Mouse (Mus musculus): ENCODE results near the gene Cldn13. TPM values are rescaled to one million over a fixed set of nuclear protein-coding genes. Genes with fewer than 3 reads are reported as not detected.

Gene Cldn13
- polyA plus RNA-seq, 1 experiment from 2014 or later, result 0.45 TPM

DNA sequence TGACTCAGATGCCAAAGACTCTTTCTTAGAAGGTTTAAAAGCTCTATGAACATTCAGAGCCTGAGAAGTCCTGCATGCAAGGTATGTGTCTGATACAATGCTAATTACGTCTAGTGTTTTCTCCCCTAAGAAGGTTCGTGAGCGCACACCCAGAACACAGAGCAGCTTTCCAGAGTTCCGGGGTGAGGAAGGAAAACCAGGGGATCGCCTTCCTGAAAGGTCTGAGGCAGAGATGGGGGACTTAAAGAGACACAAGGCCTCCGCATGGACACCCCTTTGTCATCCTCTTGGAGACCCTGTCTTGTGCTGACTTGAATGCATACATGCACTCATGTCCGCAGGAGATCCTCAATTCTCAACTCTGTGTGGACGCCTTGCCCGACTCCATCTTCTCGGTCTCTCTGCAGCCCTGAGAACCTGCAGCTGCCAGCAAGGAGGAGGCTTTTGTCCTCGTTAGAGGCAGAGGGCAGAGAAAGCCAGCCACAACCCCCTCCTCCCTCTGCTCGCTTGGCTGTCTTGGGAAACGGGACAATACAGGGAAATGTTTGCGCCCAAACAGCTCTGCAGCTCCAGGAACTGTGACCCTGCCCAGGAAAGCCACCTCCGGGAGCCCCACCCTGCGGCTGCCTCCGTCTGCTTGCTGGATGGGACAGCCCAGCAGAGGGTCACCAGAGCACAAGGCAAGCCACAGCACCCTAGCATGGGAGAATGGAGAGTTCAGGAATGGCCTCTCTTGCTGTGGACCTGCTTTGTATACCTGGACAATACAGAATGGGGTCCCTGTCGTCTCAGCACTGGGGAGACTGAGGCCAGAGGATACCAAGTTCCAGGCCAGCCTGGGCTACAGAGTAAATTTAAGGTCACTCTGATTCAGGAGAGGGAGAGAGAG, 27.6 kb downstream of the Cldn13 start:
- H3K9ac ChIP-seq, result no peak overlapping the region
- 63% methylated on average over 18 of the region's 18 CpGs for WGBS
- no peaks in the 10 kb centered on the region for H3K9me3 ChIP-seq
- no peak overlapping the region for H3K4me3 ChIP-seq
- no peaks in the 10 kb centered on the region for H3K27me3 ChIP-seq
- no peak overlapping the region for H3K27ac ChIP-seq
- no peak for ATAC-seq (ENCODE audit: low FRiP score, low read depth)
- H3K36me3 ChIP-seq, result no peaks in the 10 kb centered on the region
- H3K4me1 ChIP-seq, result no peaks in the 10 kb centered on the region; the same call in 1 of the 2 replicates
- H3K4me2 ChIP-seq (replicated peaks), result no peak overlapping the region

DNA sequence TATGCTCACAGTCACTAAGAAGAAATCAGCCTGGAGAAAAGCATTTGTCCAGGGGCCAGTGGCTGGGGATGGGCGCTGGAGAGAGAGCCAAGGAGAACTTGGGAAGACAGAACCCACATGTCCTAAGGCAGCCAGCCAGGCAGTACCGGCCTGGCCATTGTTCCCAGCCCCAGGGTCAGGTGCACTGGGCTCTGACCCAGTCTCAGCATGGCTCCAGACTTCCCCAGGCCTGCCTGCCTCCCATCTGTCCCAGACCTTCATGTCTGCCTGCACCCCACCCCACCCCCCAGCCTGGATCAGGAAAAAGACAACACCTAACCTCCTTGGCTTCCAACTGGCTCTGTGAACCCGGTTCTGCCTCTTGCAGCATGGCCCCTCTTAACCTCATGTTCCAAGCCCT, 32.2 kb downstream of the Cldn13 start:
- no peak for ATAC-seq (ENCODE audit: low FRiP score, low read depth)
- Histone ChIP-seq H3K4me3 (no peak overlapping the region), H3K9ac (no peak overlapping the region), H3K27me3 (no peaks in the 10 kb centered on the region), H3K36me3 (no peaks in the 10 kb centered on the region), H3K27ac (no peak overlapping the region), H3K4me1 (no peaks in the 10 kb centered on the region), H3K4me2 (replicated peaks) (no peak overlapping the region), H3K9me3 (peaks cover 5% of the 10 kb centered on the region; the same call in 1 of the 2 replicates)
- WGBS, result 61% methylated on average over 3 of the region's 3 CpGs

DNA sequence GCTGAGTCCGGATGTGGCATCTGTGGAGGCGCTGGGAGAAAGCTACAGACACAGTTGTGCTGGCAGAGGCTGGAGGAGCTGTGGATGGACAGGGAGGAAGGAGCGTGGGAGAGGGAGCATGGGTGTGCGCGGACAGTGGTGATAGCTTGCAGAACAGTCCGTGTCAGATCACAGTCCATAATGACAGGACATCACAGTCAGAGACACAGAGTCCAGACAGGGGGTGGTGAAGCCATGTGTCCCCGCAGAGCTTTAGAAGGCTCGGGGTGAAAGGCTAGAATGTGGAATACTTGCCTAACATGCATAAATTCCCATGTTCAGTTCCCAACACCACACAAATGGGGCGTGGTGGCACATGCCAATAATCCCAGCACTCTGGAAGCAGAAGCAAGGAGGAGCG, 38.5 kb downstream of the Cldn13 start:
- Histone ChIP-seq H3K9ac (no peak overlapping the region), H3K27me3 (no peaks in the 10 kb centered on the region), H3K4me3 (no peak overlapping the region), H3K4me1 (peaks cover 21% of the 10 kb centered on the region), H3K27ac (no peak overlapping the region), H3K36me3 (no peaks in the 10 kb centered on the region), H3K9me3 (peaks cover 5% of the 10 kb centered on the region; the same call in 1 of the 2 replicates), H3K4me2 (replicated peaks) (no peak overlapping the region)
- 78% methylated on average over 10 of the region's 10 CpGs for WGBS
- ATAC-seq (ENCODE audit: low FRiP score, low read depth), result no peak

DNA sequence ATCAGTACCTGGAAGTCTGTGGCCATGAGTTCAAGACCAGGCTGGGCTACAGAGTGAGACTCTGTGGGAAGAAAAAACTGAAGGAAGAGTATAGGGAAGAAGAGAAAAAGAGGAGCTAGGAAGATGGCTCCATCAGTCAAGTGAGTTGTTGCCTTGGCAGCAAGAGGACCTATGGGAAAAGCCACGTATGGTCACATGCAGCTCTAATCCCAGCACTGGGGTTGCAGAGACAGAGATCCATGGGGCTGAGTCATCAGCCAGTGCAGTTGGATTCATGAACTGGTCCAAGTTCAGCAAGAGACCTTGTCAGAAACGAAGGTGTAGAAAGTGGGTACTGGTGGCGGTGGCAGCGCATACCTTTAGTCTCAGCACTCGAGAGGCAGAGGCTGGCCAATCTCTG, 40.1 kb downstream of the Cldn13 start:
- no peaks in the 10 kb centered on the region for H3K36me3 ChIP-seq
- no peaks in the 10 kb centered on the region for H3K27me3 ChIP-seq
- no peak for ATAC-seq (ENCODE audit: low FRiP score, low read depth)
- H3K4me2 ChIP-seq (replicated peaks), result no peak overlapping the region
- H3K9me3 ChIP-seq, result no peaks in the 10 kb centered on the region
- no peak overlapping the region for H3K4me3 ChIP-seq
- H3K9ac ChIP-seq, result no peak overlapping the region
- peaks cover 21% of the 10 kb centered on the region for H3K4me1 ChIP-seq
- WGBS, result 88% methylated on average over 5 of the region's 5 CpGs
- no peak overlapping the region for H3K27ac ChIP-seq

- Histone ChIP-seq H3K4me2 (replicated peaks) (no peak overlapping the region), H3K27ac (no peak overlapping the region), H3K9me3 (no peaks in the 10 kb centered on the region), H3K4me3 (no peak overlapping the region), H3K36me3 (no peaks in the 10 kb centered on the region), H3K4me1 (peaks cover 21% of the 10 kb centered on the region), H3K27me3 (no peaks in the 10 kb centered on the region), H3K9ac (peak overlapping the region; percentile 14; the same call in 1 of the 2 replicates)
- ATAC-seq (ENCODE audit: low FRiP score, low read depth), result no peak
- 64% methylated on average over 21 of the region's 21 CpGs for WGBS
Observed at GRCm38 (mm10) chr5:134873956-134874879, 41.1 kb downstream of the Cldn13 start.

- Histone ChIP-seq H3K9me3 (no peaks in the 10 kb centered on the region), H3K27ac (no peak overlapping the region), H3K4me2 (replicated peaks) (no peak overlapping the region), H3K4me3 (no peak overlapping the region), H3K4me1 (peaks cover 28% of the 10 kb centered on the region), H3K36me3 (no peaks in the 10 kb centered on the region), H3K9ac (no peak overlapping the region), H3K27me3 (no peaks in the 10 kb centered on the region)
- WGBS, result 79% methylated on average over 8 of the region's 8 CpGs
- ATAC-seq (ENCODE audit: low FRiP score, low read depth), result 0 out of 2 replicates have a peak, but pooled peaks have one; percentile 29
Observed at GRCm38 (mm10) chr5:134873034-134873433, 42.3 kb downstream of the Cldn13 start.

DNA sequence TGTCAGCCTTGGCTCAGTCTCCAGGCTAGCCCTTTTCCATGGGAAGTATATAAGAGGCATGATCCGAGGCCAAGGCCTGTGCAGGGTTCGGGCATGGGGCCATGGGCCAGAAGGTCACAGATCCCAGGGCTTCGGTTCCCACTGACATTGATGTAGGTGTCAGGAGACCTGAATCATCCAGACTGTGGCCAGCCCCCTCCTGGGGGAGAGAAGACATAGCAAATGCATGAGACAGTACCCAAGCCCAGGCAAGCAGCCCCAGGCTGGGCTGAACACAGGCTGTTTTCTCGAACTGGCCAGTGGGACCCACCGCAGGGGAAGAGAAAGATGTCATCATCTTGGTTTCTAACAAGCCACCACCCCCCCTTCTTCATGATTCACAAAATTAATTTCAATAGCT, 42.7 kb downstream of the Cldn13 start:
- ATAC-seq (ENCODE audit: low FRiP score, low read depth), result no peak
- 67% methylated on average over 5 of the region's 5 CpGs for WGBS
- H3K27ac ChIP-seq, result no peak overlapping the region

GRCm38 (mm10) chr5:134868506-134868905, 46.8 kb downstream of the Cldn13 start:
- ATAC-seq (ENCODE audit: low FRiP score, low read depth), result no peak
- H3K27me3 ChIP-seq, result no peaks in the 10 kb centered on the region
- H3K4me3 ChIP-seq, result no peak overlapping the region
- H3K27ac ChIP-seq, result peak overlapping the region; percentile 79; the same call in 1 of the 2 replicates
- peaks cover 46% of the 10 kb centered on the region for H3K4me1 ChIP-seq
- H3K36me3 ChIP-seq, result no peaks in the 10 kb centered on the region
- H3K9ac ChIP-seq, result no peak overlapping the region
- no peaks in the 10 kb centered on the region for H3K9me3 ChIP-seq
- no peak overlapping the region for H3K4me2 ChIP-seq (replicated peaks)
- 76% methylated on average over 5 of the region's 5 CpGs for WGBS

More for the DNA sequence above, 42.7 kb downstream of the Cldn13 start:
- no peaks in the 10 kb centered on the region for H3K27me3 ChIP-seq
- H3K4me1 ChIP-seq, result peaks cover 33% of the 10 kb centered on the region
- H3K4me3 ChIP-seq, result no peak overlapping the region
- no peak overlapping the region for H3K4me2 ChIP-seq (replicated peaks)
- no peaks in the 10 kb centered on the region for H3K9me3 ChIP-seq
- no peaks in the 10 kb centered on the region for H3K36me3 ChIP-seq
- no peak overlapping the region for H3K9ac ChIP-seq

DNA sequence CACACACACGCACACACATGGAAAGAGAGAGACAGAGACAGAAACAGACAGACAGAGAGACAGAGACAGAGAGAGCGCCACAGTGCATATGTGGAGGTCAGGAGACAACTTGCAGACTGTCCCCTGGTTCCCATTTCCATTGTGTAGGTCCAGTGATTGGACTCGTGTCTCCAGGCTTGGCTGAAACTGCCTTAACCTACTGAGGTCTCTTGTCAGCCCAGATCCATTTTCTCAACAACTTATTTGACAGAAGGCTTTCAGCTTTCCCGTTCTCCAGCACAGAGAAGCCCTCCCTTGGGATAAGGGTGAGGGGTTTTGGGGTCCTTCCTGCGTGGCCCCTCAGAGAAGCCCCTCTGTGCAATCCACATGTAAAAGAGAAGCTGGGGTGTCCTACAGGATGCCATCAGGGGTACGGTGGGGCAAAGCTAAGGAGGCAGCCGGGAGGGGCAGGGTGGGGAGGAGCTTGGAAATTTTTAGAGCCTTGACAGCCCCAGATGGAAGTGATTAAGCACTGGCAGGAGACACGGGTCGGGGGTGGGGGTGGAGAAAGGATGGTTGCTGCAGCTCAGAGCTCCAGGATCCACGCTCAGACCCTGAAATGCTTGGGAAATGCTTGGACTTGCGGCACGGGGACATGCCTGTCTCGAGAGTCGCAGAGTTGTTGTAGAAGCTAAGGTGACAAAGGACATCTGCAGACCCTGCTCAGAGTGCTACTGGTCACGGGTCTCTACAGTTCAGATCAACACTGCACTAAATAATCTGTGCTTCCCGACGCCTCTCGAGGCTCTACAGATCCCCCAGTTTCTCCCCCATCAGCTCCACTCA, 47.8 kb downstream of the Cldn13 start:
- peaks cover 41% of the 10 kb centered on the region for H3K4me1 ChIP-seq
- peak overlapping the region; percentile 43 for H3K9ac ChIP-seq
- peak; percentile 84 for ATAC-seq (ENCODE audit: low FRiP score, low read depth)
- peak overlapping the region; percentile 22 for H3K4me3 ChIP-seq
- H3K4me2 ChIP-seq (replicated peaks), result peak overlapping the region; percentile 54
- no peaks in the 10 kb centered on the region for H3K27me3 ChIP-seq
- H3K9me3 ChIP-seq, result no peaks in the 10 kb centered on the region
- no peaks in the 10 kb centered on the region for H3K36me3 ChIP-seq
- 16% methylated on average over 18 of the region's 18 CpGs for WGBS
- peak overlapping the region; percentile 79 for H3K27ac ChIP-seq

DNA sequence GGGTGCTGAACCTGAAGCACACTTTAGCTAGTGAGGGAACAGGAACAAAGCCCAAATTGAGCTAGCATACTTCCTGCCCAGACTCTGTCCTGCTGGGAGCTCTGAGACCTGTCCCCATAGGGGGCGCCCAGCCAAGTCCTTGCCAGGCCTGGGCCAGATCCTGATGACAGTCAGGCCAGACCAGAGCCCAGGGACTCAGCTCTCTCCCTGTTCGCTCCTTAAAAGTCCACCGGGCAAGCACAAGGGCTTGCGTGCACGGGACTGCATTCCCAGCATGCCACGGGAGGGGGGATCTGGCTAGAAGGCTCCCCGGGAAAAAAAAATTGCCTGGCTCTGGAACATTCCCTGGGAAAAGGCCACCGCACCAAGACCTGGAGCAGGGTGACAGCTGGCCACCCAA, 50.2 kb downstream of the Cldn13 start:
- Histone ChIP-seq H3K9me3 (no peaks in the 10 kb centered on the region), H3K36me3 (no peaks in the 10 kb centered on the region), H3K4me2 (replicated peaks) (no peak overlapping the region), H3K4me3 (no peak overlapping the region), H3K4me1 (peaks cover 50% of the 10 kb centered on the region), H3K9ac (peak overlapping the region; percentile 48; the same call in 1 of the 2 replicates), H3K27ac (peak overlapping the region; percentile 63; the same call in 1 of the 2 replicates), H3K27me3 (no peaks in the 10 kb centered on the region)
- 47% methylated on average over 8 of the region's 8 CpGs for WGBS
- ATAC-seq (ENCODE audit: low FRiP score, low read depth), result no peak

Data from limb, embryonic 13.5 days (tissue).